Mouse (Mus musculus) left cerebral cortex, adult 18-20 months (tissue): ENCODE results near the gene Cenps. TPM values are rescaled to one million over a fixed set of nuclear protein-coding genes. Genes with fewer than 3 reads are reported as not detected.
"Not testable (repeated sequence)": the region's sequence is repeated elsewhere in the genome, so short reads cannot be mapped to it uniquely, and the experiment has no call there.

Source experiments
- DNase-seq, 2 experiments: peaks; one replicate each; pipeline ENCODE4 v3.0.0; 2021 to 2022; ENCODE audit warnings: low spot score in 2 of 2, mixed read lengths in 1 of 2
- total RNA-seq, 2 experiments: library from RNA; stranded (reverse); gene quantifications; 2 replicates each; pipeline ENCODE4 v1.2.3; 2021

Cenps gene
- total RNA-seq, 2 experiments from 2014 or later = 26.4 to 31.4 TPM

- DNase-seq = no peak
Measured at GRCm38 (mm10) chr4:149125341-149126114, 11.9 kb downstream of the Cenps start.

DNA sequence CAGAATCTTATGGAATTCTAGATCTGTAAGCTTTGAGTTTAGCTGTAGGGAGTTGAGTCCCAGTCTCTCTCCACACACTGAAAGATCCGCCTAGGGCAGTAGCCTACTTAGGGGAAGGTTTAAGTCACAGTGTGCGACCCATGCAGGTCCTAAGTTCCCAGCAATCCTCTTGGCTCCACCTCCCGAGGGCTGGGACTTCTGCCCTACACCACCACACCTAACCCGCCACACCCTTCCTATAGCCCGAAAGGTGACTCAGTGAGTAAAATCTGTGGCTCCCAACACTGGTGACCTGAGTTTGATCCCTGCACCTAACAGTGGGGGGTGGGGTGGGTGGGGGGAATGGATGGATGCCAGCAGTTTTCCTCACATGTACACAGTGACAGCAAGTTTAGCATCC lies 14.0 kb downstream of the Cenps start:
- DNase-seq = no peak

DNA sequence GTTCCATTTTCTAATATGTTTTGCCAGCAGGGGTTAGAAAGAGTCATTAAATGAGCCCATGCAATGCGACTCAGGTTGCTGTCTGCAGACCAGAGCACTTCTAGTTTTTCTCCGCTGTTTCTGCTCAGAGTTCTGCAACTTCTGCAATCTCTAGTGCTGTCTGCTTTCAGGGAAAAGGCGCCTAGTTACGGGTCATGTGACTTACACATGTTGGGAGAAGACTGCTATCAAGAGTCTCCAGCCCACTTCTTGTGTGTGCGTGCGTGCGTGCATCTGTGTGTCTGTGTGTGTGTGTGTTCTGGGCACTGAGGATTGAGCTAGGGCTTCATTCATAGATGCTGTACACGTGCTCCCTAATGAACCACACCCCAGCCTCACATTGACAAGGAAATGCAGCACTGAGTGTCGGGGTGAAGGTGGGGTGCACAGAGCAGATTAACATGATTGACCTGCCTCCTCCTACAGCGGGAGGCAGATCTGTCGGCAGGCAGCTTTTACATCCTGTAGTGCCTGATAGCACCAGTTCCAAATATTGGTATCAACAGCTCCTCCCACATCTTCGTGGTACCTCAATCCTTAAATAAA lies 17.4 kb downstream of the Cenps start:
- DNase-seq = not testable (repeated sequence)

- DNase-seq = peak; percentile 94 to 95
Measured at GRCm38 (mm10) chr4:149103875-149104561, 33.4 kb downstream of the Cenps start, which contains the start of gene Dffa. Gene Dffa (plus strand): TSS chr4:149104146.

DNA sequence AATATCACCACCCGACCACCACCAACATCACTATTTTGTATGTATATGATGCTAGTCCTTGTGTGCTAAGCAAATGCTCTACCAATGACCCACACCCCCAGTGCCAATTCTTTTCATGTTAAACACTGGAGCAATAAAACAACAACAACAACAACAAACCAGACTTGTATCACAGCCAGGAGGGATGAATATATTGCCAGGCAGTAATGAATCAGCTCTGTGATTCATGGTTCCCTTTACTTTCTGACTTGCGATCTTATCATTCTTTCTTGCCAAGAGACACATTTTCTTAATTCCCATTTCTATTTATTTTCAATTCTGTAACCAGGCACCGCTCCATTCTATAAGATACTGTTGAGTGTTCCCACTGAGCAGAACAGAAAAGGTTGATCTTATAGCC lies 36.0 kb downstream of the Cenps start:
- DNase-seq = no peak

DNA sequence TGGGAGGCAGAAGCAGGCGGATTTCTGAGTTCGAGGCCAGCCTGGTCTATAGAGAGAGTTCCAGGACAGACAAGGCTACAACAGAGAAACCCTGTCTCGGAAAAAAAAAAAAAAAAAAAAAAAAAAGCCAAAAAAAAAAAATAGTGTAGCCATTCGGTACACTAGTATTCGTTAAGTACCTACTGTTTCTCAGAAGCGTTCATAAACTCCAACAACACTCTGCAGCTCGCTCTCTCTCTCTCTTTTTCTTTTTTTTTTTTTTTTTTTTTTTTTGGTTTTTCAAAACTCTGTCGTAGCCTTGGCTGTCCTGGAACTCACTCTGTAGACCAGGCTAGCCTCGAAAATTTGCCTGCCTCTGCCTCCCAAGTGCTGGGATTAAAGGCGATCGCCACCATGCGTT lies 37.0 kb downstream of the Cenps start:
- DNase-seq = not testable (repeated sequence)

- DNase-seq = peak; percentile 91 to 93
Measured at GRCm38 (mm10) chr4:149099369-149100017, 37.9 kb downstream of the Cenps start, which contains the start of gene Pex14. Gene Pex14 (minus strand): TSS chr4:149099876.

GRCm38 (mm10) chr4:149098571-149098970 lies 38.9 kb downstream of the Cenps start:
- DNase-seq = no peak

DNA sequence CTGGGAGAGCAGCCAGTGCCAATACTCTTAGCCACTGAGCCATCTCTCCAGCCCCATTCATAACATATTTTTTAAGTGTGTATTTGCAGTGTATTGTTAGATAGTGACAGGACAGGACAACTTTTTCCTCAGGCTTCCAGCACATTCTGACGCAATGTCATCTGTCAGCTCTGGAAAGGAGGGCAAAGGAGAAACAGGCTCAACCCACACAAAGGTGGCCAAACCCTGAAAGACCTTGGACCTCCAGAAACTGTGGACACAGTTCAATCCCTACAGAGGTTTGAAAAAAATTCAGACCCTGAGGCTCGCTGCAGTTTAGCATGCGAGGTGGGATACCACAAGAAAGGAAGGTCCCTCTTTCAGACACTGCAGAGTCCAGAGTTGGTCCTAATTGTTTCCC lies 39.5 kb downstream of the Cenps start:
- DNase-seq = no peak

DNA sequence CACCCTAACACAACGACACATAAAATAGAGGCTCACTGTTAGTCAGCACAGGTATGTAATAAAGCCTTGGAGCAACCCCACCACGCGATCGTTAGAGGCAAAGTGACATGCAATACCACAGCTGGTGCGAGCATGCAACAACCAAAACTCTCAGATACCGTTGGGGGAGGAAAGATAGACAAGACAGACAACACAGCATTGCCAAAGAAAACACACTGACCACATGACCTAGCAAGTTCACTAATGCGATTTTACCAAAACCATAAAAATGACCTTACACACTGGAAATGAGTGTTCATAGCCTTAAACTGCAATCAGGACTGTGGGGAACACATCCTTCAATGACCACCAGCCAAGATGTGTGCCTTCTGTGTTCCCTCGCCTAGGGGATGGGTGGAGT lies 46.1 kb downstream of the Cenps start:
- no peak for DNase-seq

DNA sequence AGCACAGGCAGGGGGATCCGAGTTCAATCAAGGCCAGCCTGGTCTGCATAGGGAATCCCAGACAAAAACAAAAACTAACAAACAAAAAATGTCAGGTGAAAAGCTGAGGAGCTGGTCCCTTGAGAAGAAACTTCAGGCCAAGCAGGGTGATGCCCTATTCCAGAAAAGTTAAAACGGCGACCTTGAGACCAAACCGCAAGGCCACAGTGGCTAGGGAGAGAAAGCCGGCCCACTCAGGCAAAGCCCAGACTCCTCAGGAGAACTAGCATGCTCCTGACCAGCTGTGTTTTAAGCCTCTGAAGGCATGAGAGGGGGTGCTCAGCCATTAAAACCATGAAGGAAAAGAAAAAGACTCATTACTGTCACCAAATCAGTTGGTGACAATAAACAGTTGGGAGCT lies 52.0 kb downstream of the Cenps start:
- DNase-seq = no peak

GRCm38 (mm10) chr4:149081528-149081927 lies 55.9 kb downstream of the Cenps start:
- DNase-seq = no peak

DNA sequence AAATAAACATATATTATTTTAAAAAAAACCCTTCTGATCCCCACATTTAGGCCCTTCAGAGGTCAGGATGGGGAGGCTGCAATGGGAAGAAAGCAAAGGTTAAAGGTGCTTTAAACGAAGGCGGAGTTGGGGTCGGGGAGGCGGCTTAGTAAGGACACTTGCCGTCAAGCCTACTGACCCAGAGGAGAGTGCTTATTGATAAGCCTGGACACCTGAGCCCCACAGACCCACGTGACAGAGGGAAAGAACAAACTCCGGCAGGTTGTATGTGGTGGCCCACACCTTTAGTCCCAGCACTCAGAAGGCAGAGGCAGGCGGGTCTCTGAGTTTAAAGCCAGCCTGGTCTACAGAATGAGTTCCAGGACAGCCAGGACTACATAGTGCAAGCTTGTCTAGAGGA lies 57.3 kb downstream of the Cenps start:
- DNase-seq = no peak

DNA sequence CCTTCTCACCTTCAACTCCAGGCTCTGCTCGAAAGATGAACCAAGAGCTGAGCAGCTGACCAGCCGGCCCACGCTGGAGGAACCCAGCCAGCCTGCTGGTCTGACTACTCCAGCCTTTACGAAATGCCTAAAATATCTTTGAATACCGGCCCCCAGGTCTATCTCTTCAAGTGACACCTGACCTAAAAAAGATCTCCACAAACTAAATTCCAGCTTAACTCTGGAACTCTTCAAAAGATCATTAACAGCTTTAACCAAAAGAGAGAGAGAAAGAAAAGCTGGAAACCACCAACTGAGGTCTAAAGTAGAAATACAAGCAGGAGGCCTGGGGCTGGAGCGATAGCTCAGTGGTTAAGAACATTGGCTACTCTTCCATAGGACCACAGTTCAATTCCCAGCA lies 57.8 kb downstream of the Cenps start:
- no peak for DNase-seq

DNA sequence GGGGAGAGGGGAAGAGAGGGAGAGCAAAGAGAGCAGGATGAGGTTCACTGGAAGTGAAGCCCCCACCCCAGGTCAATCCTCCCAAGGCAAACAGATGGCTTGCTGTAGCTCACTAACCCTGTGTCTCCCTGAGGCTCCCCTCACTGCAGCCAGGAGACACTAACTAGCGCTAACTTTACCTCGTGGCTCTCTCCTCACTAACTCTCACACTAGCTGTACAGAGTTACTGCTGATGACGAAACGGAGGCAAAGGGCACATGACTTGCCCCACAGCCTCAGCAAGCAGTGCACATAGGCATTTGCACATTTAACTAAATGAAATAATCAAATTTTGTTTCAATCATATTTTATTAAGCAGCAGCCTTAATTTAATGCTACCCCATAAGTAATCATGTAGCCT lies 59.2 kb downstream of the Cenps start:
- no peak for DNase-seq

Other genes starting within 250 kb of the Cenps start
- gene Pex14, start 37.8 kb downstream of the Cenps start, total RNA-seq = 10 to 100 TPM; 52.1 to 55.0 TPM
- 10 to 100 TPM; 58.9 to 62.9 TPM for gene Dffa, start 33.5 kb downstream of the Cenps start, total RNA-seq
- gene Cort, start 10.9 kb downstream of the Cenps start, total RNA-seq = 10 to 100 TPM in 1 of 2 experiments, 1 to 10 TPM in 1; 8.2 to 16.5 TPM
- gene Pgd, start 29.1 kb upstream of the Cenps start, total RNA-seq = 10 to 100 TPM; 33.1 to 37.7 TPM
- 100 to 1,000 TPM; 429 to 451 TPM for gene Kif1b, start 170.1 kb upstream of the Cenps start, total RNA-seq